Mouse (Mus musculus) brain, embryonic 14.5 days (tissue): ENCODE measurements around the gene Ankrd42.

ENCODE experiments used
- CTCF ChIP-seq: fragments of 200-500 bp; IDR thresholded peaks from 2 replicates; pipeline ENCODE4 v1.5.1; 2012; ENCODE audit warnings: inconsistent platforms, mild to moderate bottlenecking, moderate library complexity, borderline replicate concordance; ENCODE audit not compliant: insufficient read depth, insufficient read length; ENCODE audit errors: extremely low read depth
- POLR2A ChIP-seq: fragments of 200-500 bp; IDR thresholded peaks from 2 replicates; pipeline ENCODE4 v1.6.1; 2012; ENCODE audit warnings: mild to moderate bottlenecking, inconsistent platforms, borderline replicate concordance; ENCODE audit not compliant: poor library complexity, insufficient read depth, insufficient read length, severe bottlenecking; ENCODE audit errors: extremely low read depth

DNA sequence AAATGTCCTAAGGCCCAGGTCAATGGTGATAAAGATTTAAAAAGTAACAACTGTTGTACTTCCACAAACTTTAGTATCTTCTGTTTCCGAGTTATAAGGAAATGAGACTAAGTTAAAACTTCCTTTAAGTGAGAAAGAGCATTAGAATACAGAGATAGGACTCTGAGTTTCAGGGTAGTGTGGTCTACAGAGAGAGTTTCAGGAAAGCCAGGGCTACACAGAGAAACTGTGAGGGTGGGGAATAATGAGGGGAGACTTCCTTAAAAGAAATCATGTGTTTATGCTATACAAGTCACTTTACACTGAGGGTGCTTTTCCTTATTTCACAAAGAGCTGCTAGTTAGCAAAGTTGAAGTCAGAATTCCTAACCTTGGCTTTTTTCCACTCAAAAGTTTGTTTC lies 16.4 kb upstream of the Ankrd42 start:
- TF ChIP-seq CTCF (no peak), POLR2A (no peak)
